Mouse (Mus musculus): ENCODE data around the gene Fli1. TPM values are rescaled to one million over a fixed set of nuclear protein-coding genes. Genes with fewer than 3 reads are reported as not detected.
A peak's percentile ranks its signal among the peaks of the same experiment; 100 is the strongest.

Gene Fli1
- polyA plus RNA-seq, 1 experiment from 2014 or later: 18.8 TPM

DNA sequence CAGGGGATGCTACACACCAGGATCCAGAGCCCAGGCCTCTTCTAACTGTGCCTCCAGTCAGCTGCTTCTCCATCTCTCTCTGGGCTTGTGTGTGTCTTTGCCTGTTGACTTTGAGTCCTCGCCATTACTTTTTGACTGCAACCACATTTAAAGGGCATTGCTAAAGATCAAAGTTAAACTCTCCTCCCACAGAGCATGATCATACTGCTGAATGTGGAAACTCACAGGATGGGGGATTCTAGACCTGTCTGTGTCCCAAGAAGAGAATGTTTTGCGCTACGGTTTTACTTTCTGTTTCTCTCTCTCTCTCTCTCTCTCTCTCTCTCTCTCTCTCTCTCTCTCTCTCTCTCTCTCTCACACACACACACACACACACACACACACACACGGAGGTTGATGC lies 55.3 kb downstream of the Fli1 start:
- Histone ChIP-seq H3K27ac (replicated peaks; ENCODE audit: low read depth, low read length) (no peak overlapping the region), H3K27me3 (replicated peaks; ENCODE audit: control insufficient read depth, insufficient read depth, low read length) (no peaks in the 10 kb centered on the region), H3K36me3 (ENCODE audit: control insufficient read depth, insufficient read depth, low read length) (no peaks in the 10 kb centered on the region), H3K9ac (ENCODE audit: low read depth, low read length) (no peak overlapping the region), H3K4me3 (ENCODE audit: low read depth, low read length) (no peak overlapping the region), H3K4me1 (ENCODE audit: control insufficient read depth, insufficient read depth, low read length) (no peaks in the 10 kb centered on the region), H3K9me3 (ENCODE audit: control insufficient read depth, low read length) (no peaks in the 10 kb centered on the region), H3K4me2 (ENCODE audit: low read depth, low read length) (no peak overlapping the region)
- DNase-seq (ENCODE audit: low spot score) (no peak), ATAC-seq (ENCODE audit: low read depth) (no peak)
- 76% methylated on average over 4 of the region's 4 CpGs for WGBS

DNA sequence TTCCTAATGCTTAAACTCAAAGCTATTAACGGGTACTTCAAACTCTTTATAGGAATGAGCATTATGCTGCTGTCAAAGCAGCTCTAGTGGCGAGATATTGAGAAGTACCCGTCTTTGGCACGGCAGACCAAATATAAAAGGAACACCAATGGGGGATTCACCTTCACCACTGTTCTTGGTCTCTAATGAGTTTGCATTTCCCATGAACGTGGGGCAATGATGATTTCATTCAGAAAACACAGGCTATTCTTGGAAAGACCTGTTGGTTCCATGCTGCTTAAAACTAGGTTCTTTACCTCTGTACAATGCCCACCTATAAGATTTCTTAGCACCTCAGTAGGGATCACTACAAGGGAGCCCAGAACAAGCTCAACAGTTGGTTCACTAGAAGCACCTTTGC lies 62.2 kb downstream of the Fli1 start:
- no peak overlapping the region for H3K27ac ChIP-seq (replicated peaks; ENCODE audit: low read depth, low read length)
- no peaks in the 10 kb centered on the region for H3K27me3 ChIP-seq (replicated peaks; ENCODE audit: control insufficient read depth, insufficient read depth, low read length)
- peaks cover 10% of the 10 kb centered on the region; the same call in 1 of the 2 replicates for H3K4me1 ChIP-seq (ENCODE audit: control insufficient read depth, insufficient read depth, low read length)
- ATAC-seq (ENCODE audit: low read depth) (no peak), DNase-seq (ENCODE audit: low spot score) (no peak)
- no peak overlapping the region for H3K4me3 ChIP-seq (ENCODE audit: low read depth, low read length)
- 83% methylated on average over 5 of the region's 5 CpGs for WGBS
- H3K4me2 ChIP-seq (ENCODE audit: low read depth, low read length): no peak overlapping the region
- H3K9ac ChIP-seq (ENCODE audit: low read depth, low read length): no peak overlapping the region
- H3K36me3 ChIP-seq (ENCODE audit: control insufficient read depth, insufficient read depth, low read length): no peaks in the 10 kb centered on the region; the same call in 1 of the 2 replicates
- H3K9me3 ChIP-seq (ENCODE audit: control insufficient read depth, low read length): no peaks in the 10 kb centered on the region

DNA sequence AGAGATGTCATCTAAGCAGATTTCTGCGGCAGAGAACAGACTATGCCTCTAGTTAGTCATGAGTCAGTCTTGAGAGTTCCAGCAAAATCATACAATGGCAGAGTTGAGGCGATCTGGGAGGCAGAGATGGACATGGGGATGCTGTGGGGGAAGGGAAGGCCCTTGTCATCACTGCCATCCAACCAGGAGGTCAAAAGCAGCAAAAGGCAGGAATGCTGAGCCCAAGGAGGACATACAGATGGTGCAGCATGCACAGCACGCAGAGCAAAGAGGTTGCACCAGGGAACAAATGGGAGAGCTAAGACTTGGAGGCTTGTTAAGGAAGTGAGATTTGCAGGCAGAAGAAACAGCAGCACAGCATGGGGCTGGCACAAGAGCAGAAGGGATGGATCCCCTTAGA lies 63.9 kb downstream of the Fli1 start:
- Histone ChIP-seq H3K9me3 (ENCODE audit: control insufficient read depth, low read length) (no peaks in the 10 kb centered on the region), H3K4me1 (ENCODE audit: control insufficient read depth, insufficient read depth, low read length) (peaks cover 10% of the 10 kb centered on the region; the same call in 1 of the 2 replicates), H3K36me3 (ENCODE audit: control insufficient read depth, insufficient read depth, low read length) (peaks cover 8% of the 10 kb centered on the region; the same call in 1 of the 2 replicates), H3K4me3 (ENCODE audit: low read depth, low read length) (no peak overlapping the region), H3K4me2 (ENCODE audit: low read depth, low read length) (no peak overlapping the region), H3K27ac (replicated peaks; ENCODE audit: low read depth, low read length) (no peak overlapping the region), H3K9ac (ENCODE audit: low read depth, low read length) (no peak overlapping the region), H3K27me3 (replicated peaks; ENCODE audit: control insufficient read depth, insufficient read depth, low read length) (no peaks in the 10 kb centered on the region)
- 63% methylated on average over 3 of the region's 3 CpGs for WGBS
- ATAC-seq (ENCODE audit: low read depth) (no peak), DNase-seq (ENCODE audit: low spot score) (no peak)

DNA sequence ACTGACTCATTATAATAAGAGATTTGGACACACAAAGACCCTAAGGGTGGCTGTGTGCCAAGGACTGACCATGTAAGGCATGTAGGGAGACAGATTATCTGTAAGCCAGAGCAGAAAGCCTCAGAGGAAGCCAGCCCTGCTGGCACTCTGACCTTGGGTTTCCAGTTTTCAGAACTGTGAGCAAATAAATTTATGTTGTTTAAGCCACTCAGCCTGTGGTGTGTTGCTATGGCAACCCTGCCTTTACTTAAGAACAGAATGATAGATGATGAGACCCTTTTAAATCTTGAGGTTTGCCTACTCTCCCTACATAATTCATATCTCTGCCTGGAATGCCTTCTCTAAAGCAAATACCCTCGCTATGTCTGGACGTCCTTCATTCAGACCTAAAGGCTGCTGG lies 64.6 kb downstream of the Fli1 start:
- no peak for ATAC-seq (ENCODE audit: low read depth)

DNA sequence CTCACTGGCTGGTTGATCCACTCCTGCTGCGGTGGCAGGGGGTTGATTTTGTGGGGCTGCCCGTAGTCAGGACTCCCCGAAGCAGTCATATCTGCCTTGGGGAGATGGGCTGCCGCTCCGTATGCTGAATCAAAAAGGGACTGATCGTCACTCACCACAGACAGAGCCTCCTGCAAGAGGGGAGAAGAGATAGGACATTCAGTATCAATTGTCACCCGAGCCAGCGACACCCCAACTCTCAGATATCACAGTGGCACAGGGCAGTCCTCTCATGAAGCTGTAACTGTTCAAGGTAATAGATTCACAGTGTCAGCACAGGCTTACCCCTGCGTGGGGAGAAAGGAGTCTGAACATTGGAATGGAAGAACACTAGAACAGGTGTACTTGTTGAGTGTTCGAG lies 66.1 kb downstream of the Fli1 start:
- Histone ChIP-seq H3K4me2 (ENCODE audit: low read depth, low read length) (no peak overlapping the region), H3K9me3 (ENCODE audit: control insufficient read depth, low read length) (no peaks in the 10 kb centered on the region), H3K36me3 (ENCODE audit: control insufficient read depth, insufficient read depth, low read length) (peaks cover 8% of the 10 kb centered on the region; the same call in 1 of the 2 replicates), H3K4me1 (ENCODE audit: control insufficient read depth, insufficient read depth, low read length) (peaks cover 10% of the 10 kb centered on the region; the same call in 1 of the 2 replicates), H3K9ac (ENCODE audit: low read depth, low read length) (no peak overlapping the region), H3K27me3 (replicated peaks; ENCODE audit: control insufficient read depth, insufficient read depth, low read length) (no peaks in the 10 kb centered on the region), H3K4me3 (ENCODE audit: low read depth, low read length) (no peak overlapping the region), H3K27ac (replicated peaks; ENCODE audit: low read depth, low read length) (no peak overlapping the region)
- no peak for ATAC-seq (ENCODE audit: low read depth)
- 88% methylated on average over 10 of the region's 10 CpGs for WGBS
- DNase-seq (ENCODE audit: low spot score): no peak

More for the DNA sequence above, 64.6 kb downstream of the Fli1 start:
- Histone ChIP-seq H3K9me3 (ENCODE audit: control insufficient read depth, low read length) (no peaks in the 10 kb centered on the region), H3K27me3 (replicated peaks; ENCODE audit: control insufficient read depth, insufficient read depth, low read length) (no peaks in the 10 kb centered on the region), H3K36me3 (ENCODE audit: control insufficient read depth, insufficient read depth, low read length) (peaks cover 8% of the 10 kb centered on the region; the same call in 1 of the 2 replicates), H3K27ac (replicated peaks; ENCODE audit: low read depth, low read length) (no peak overlapping the region), H3K4me1 (ENCODE audit: control insufficient read depth, insufficient read depth, low read length) (peaks cover 10% of the 10 kb centered on the region; the same call in 1 of the 2 replicates), H3K4me2 (ENCODE audit: low read depth, low read length) (no peak overlapping the region), H3K9ac (ENCODE audit: low read depth, low read length) (no peak overlapping the region), H3K4me3 (ENCODE audit: low read depth, low read length) (no peak overlapping the region)
- 62% methylated on average over 2 of the region's 2 CpGs for WGBS
- DNase-seq (ENCODE audit: low spot score): peak; percentile 76

DNA sequence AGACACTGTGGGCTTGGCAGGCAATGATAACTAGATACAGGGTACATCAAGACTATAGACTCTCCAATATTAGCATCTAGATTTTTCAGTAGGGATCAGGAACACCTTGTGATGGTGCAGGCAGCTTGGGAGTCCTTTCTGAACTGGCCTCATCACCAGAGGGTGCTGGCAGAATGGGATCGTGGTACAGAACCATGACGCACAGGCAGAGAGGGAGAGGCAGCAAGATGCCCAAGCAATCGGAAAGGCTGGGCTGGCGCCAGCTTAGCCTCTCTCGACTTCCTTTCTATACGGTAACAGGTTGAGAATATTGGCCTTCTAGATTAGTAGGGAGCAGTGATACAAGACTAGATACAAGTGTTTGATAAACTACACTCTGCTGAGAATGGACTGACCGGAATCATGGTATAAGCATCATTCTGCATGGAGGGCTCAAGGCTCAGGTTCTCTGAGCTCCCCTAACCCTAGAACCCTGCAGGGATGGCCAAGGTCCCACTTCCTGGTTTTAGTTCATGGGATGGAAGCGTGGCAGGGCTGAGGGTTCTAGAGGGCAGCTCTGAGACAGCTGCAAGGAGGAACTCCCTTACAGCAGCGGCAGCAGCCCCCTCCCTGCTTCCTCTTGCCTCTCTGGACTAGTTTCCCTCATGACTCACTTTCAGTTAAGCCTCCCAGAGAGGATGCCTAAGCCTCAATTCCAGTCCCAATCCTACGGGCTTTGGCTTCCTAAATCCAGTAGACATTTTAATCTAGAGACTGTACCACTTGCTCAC lies 67.9 kb downstream of the Fli1 start:
- peaks cover 8% of the 10 kb centered on the region; the same call in 1 of the 2 replicates for H3K36me3 ChIP-seq (ENCODE audit: control insufficient read depth, insufficient read depth, low read length)
- H3K9me3 ChIP-seq (ENCODE audit: control insufficient read depth, low read length): no peaks in the 10 kb centered on the region
- no peak overlapping the region for H3K4me3 ChIP-seq (ENCODE audit: low read depth, low read length)
- no peak overlapping the region for H3K4me2 ChIP-seq (ENCODE audit: low read depth, low read length)
- ATAC-seq (ENCODE audit: low read depth): no peak
- no peak overlapping the region for H3K27ac ChIP-seq (replicated peaks; ENCODE audit: low read depth, low read length)
- no peak overlapping the region for H3K9ac ChIP-seq (ENCODE audit: low read depth, low read length)
- WGBS: 84% methylated on average over 10 of the region's 10 CpGs
- H3K4me1 ChIP-seq (ENCODE audit: control insufficient read depth, insufficient read depth, low read length): peaks cover 16% of the 10 kb centered on the region; the same call in 1 of the 2 replicates
- H3K27me3 ChIP-seq (replicated peaks; ENCODE audit: control insufficient read depth, insufficient read depth, low read length): no peaks in the 10 kb centered on the region
- DNase-seq (ENCODE audit: low spot score): no peak

DNA sequence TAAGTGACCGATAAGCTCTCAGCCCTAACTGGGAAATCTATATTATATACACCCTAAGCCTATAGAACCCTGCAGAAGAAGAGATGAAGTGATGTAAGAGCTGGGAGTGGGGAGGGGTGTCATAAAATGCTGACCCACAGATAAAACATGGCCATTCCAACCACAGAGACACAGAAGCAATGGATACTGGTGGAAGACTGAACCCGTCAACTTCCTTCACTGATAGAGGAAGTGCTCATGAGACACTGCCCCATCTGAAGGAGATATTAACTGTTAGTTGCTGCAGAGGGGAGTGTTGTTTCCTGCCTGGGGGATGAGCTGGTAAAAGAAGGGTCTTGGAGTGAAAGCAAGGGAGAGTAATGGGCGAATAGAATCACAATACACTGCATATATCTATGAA lies 70.3 kb downstream of the Fli1 start:
- H3K36me3 ChIP-seq (ENCODE audit: control insufficient read depth, insufficient read depth, low read length): peaks cover 8% of the 10 kb centered on the region; the same call in 1 of the 2 replicates
- DNase-seq (ENCODE audit: low spot score) (no peak), ATAC-seq (ENCODE audit: low read depth) (no peak)
- H3K9ac ChIP-seq (ENCODE audit: low read depth, low read length): no peak overlapping the region
- H3K9me3 ChIP-seq (ENCODE audit: control insufficient read depth, low read length): no peaks in the 10 kb centered on the region
- H3K27ac ChIP-seq (replicated peaks; ENCODE audit: low read depth, low read length): no peak overlapping the region
- H3K4me3 ChIP-seq (ENCODE audit: low read depth, low read length): no peak overlapping the region
- H3K27me3 ChIP-seq (replicated peaks; ENCODE audit: control insufficient read depth, insufficient read depth, low read length): no peaks in the 10 kb centered on the region
- 88% methylated on average over 3 of the region's 3 CpGs for WGBS
- no peak overlapping the region for H3K4me2 ChIP-seq (ENCODE audit: low read depth, low read length)
- H3K4me1 ChIP-seq (ENCODE audit: control insufficient read depth, insufficient read depth, low read length): peaks cover 14% of the 10 kb centered on the region; the same call in 1 of the 2 replicates

DNA sequence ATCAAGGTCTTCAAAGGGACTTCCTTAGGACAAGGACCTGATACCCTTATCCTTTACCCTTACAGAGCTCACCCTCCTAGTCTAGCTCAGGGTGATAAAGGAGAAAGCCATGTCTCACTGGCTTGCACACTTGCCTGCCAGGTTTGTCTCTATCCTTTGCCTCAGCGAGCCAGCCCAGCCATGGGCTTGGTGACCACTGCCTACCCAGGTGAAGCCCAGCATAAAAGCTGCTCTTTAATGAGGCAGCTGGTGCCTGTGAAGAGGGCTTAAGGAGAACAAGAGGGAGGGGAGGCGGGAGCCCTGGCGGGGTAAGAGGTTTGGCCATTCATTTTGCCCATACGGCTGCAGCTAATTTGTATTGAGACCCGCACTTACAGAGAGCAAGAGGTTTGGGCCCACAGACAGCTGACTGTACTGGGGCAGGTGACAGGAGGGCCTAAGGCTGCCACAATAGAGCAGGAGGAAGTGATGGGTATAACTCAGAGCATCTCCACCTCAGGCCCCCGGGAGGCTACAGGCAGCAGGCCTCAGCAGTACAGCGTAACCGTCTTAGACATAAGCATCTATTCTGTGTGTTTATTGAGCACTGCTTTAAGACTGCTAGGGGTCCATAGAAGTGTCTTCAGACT lies 73.4 kb downstream of the Fli1 start:
- no peak for DNase-seq (ENCODE audit: low spot score)
- no peak for ATAC-seq (ENCODE audit: low read depth)
- Histone ChIP-seq H3K27me3 (replicated peaks; ENCODE audit: control insufficient read depth, insufficient read depth, low read length) (0 out of 2 replicates have a peak, but pooled peaks cover 3% of the 10 kb centered on the region), H3K36me3 (ENCODE audit: control insufficient read depth, insufficient read depth, low read length) (peaks cover 7% of the 10 kb centered on the region; the same call in 1 of the 2 replicates), H3K27ac (replicated peaks; ENCODE audit: low read depth, low read length) (no peak overlapping the region), H3K9ac (ENCODE audit: low read depth, low read length) (no peak overlapping the region), H3K4me1 (ENCODE audit: control insufficient read depth, insufficient read depth, low read length) (peaks cover 19% of the 10 kb centered on the region; the same call in 1 of the 2 replicates), H3K4me3 (ENCODE audit: low read depth, low read length) (no peak overlapping the region), H3K9me3 (ENCODE audit: control insufficient read depth, low read length) (no peaks in the 10 kb centered on the region), H3K4me2 (ENCODE audit: low read depth, low read length) (no peak overlapping the region)
- 83% methylated on average over 8 of the region's 8 CpGs for WGBS
